ENCODE assay signal across 28 mouse cellular contexts in the genomic region with DNA sequence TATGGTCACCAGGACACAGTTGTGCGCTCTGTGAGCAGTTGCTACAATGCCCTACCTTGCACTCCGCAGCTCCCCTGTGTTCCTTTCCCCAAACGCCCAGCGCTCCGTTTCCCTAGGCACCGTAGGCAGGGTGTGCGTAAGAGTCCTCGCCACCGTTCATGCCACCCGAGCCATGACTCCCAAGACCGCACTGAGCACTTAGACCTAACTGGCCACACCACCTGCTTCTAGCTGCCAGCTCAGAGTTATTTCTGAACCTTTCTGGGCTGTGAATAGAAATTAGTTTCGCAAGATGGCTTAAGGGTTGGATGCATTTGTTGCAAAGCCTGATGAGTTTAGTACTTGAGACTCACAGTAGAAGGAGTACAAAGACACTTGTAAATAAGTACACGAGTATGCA. TPM values are rescaled to one million over a fixed set of nuclear protein-coding genes. Genes with fewer than 3 reads are reported as not detected.
A peak's percentile ranks its signal among the peaks of the same experiment; 100 is the strongest.
DNase-seq lines count a peak whose midpoint lies in the region; TF ChIP-seq lines count a peak whose summit lies in the region.
"Had no signal": no experiment of that assay in that cellular context is flagged by ENCODE, and none has a peak within 500 bp of the region (broad histone marks: within the 10 kb centered on the region; RNA-seq: fewer than 3 reads in every experiment).

No protein-coding gene starts in this region.

- peak overlapping the region; percentile 57 for H3K27ac ChIP-seq in CH12.LX (ENCODE audit: insufficient read depth, low read depth)
- peak overlapping the region; percentile 72 for H3K27ac ChIP-seq in brown adipose tissue, adult 24 weeks (replicated peaks; ENCODE audit: low read depth, low read length)
- H3K27ac ChIP-seq: embryonic facial prominence, embryonic 13.5 days; forebrain, embryonic 12.5 days; heart, embryonic 10.5 days; heart, embryonic 15.5 days; layer of hippocampus, adult 2 months; liver, embryonic 12.5 days; midbrain, embryonic 12.5 days; neural tube, embryonic 13.5 days; stomach, embryonic 15.5 days had no signal

- no peak; the same call in 1 of the 2 replicates for TF ChIP-seq POLR2A in CH12.LX (IDR thresholded peaks at IDR 0.05; ENCODE audit: low read depth, low read length)

- DNase-seq in gastrocnemius, adult 18-20 months (ENCODE audit: low spot score) = peak; percentile 70
- no peak for DNase-seq in gastrocnemius, postnatal 14 days
- no peak for DNase-seq in CH12.LX (ENCODE audit: extremely low read depth)
- DNase-seq in skeletal muscle tissue, adult 2 months (ENCODE audit: low read depth, low spot score) = peak; percentile 79
- DNase-seq in layer of hippocampus, adult 9-11 months = no peak
- DNase-seq: cerebellum, adult 11 months; cerebellum, adult 9-10 months; cerebellum, postnatal 36 days; heart, adult 11 months; kidney, adult 18-20 months; kidney, postnatal 25 days; layer of hippocampus, postnatal 36 days; left cerebral cortex, postnatal 4 days; lung, postnatal 4 days had no signal

- H3K36me3 ChIP-seq in CH12.LX (replicated peaks in 1 of 2; ENCODE audit: control insufficient read depth in 1 of 2, insufficient read depth in 1 of 2, low read length in 1 of 2) = peaks cover 55 to 90% of the 10 kb centered on the region in 2 experiments

- TF ChIP-seq RAD21 in CH12.LX (IDR thresholded peaks at IDR 0.05; ENCODE audit: low read depth, low read length) = no peak

- in situ Hi-C loops in CH12.LX (cut with MboI; ENCODE audit: low pct_ligation_motif_present, low pct_unique_long_range_greater_than_20kb, low sequenced_read_pairs) = loop anchor here (5.0 to 25.0 kb wide), 2 partner anchors 89 to 189 kb away; partner anchors contain the start of gene Oasl1

- no peaks in the 10 kb centered on the region for H3K27me3 ChIP-seq in CH12.LX (replicated peaks)
- H3K27me3 ChIP-seq: embryonic facial prominence, embryonic 13.5 days; forebrain, embryonic 12.5 days; heart, embryonic 15.5 days; kidney, embryonic 15.5 days; liver, embryonic 12.5 days; megakaryocyte, embryonic 14.5 days; midbrain, embryonic 12.5 days; neural tube, embryonic 13.5 days; Patski; stomach, embryonic 15.5 days had no signal

- peak overlapping the region; percentile 30 for H3K4me2 ChIP-seq in CH12.LX (ENCODE audit: insufficient read depth, low read depth, poor library complexity, severe bottlenecking)
- H3K4me2 ChIP-seq: embryonic facial prominence, embryonic 13.5 days; forebrain, embryonic 12.5 days; heart, embryonic 15.5 days; kidney, embryonic 15.5 days; liver, embryonic 12.5 days; midbrain, embryonic 12.5 days; neural tube, embryonic 13.5 days; stomach, embryonic 15.5 days had no signal

- H3K9me3 ChIP-seq in CH12.LX (replicated peaks; ENCODE audit: low read length) = peaks cover 8% of the 10 kb centered on the region
- H3K9me3 ChIP-seq: embryonic facial prominence, embryonic 13.5 days; forebrain, embryonic 12.5 days; liver, embryonic 12.5 days; midbrain, embryonic 12.5 days; neural tube, embryonic 13.5 days; stomach, embryonic 15.5 days had no signal

- peak overlapping the region in 1 of 3 experiments; percentile 7 for H3K4me3 ChIP-seq in CH12.LX (replicated peaks in 1 of 3; ENCODE audit: low read depth in 2 of 3, low read length in 2 of 3, poor library complexity in 1 of 3)
- H3K4me3 ChIP-seq in brown adipose tissue, adult 24 weeks (ENCODE audit: insufficient read depth, low read depth, low read length) = no peak overlapping the region
- H3K4me3 ChIP-seq: embryonic facial prominence, embryonic 13.5 days; erythroblast, embryonic 14.5 days; forebrain, embryonic 12.5 days; heart, embryonic 10.5 days; heart, embryonic 15.5 days; kidney, embryonic 15.5 days; layer of hippocampus, adult 2 months; liver, embryonic 12.5 days; megakaryocyte, embryonic 14.5 days; midbrain, embryonic 12.5 days; neural tube, embryonic 13.5 days; stomach, embryonic 15.5 days had no signal

- intact Hi-C loops in gastrocnemius, postnatal 14 days (cut with DNase I; ENCODE audit: low total_unique reads) = no loop called here

- no peak for TF ChIP-seq EP300 in CH12.LX (IDR thresholded peaks at IDR 0.05; ENCODE audit: low read length)

- 0 out of 2 replicates have a peak overlapping the region, but pooled peaks have one; percentile 14 for H3K9ac ChIP-seq in CH12.LX (ENCODE audit: insufficient read depth, low read depth)
- H3K9ac ChIP-seq: embryonic facial prominence, embryonic 13.5 days; forebrain, embryonic 12.5 days; heart, embryonic 15.5 days; kidney, embryonic 15.5 days; liver, embryonic 12.5 days; midbrain, embryonic 12.5 days; neural tube, embryonic 13.5 days; stomach, embryonic 15.5 days had no signal

- no peak for TF ChIP-seq CTCF in CH12.LX (conservative IDR thresholded peaks at IDR 0.05 in 1 of 2, IDR thresholded peaks at IDR 0.05 in 1 of 2; ENCODE audit: low read depth in 2 of 2, low read length in 2 of 2)

- H3K4me1 ChIP-seq in CH12.LX (ENCODE audit: control insufficient read depth in 1 of 2, insufficient read depth in 2 of 2) = peaks cover 16 to 26% of the 10 kb centered on the region in 2 experiments
- peaks cover 12% of the 10 kb centered on the region for H3K4me1 ChIP-seq in brown adipose tissue, adult 24 weeks (ENCODE audit: control insufficient read depth, insufficient read depth, insufficient read length, low read length)
- H3K4me1 ChIP-seq: embryonic facial prominence, embryonic 13.5 days; forebrain, embryonic 12.5 days; heart, embryonic 15.5 days; liver, embryonic 12.5 days; midbrain, embryonic 12.5 days; stomach, embryonic 15.5 days had no signal

- H3K79me2 ChIP-seq in CH12.LX (replicated peaks; ENCODE audit: control insufficient read depth, extremely low read depth, insufficient read depth, poor library complexity, severe bottlenecking) = no peaks in the 10 kb centered on the region

- dilution Hi-C loops in CH12.LX (cut with MboI; ENCODE audit: extremely low pct_ligation_motif_present, extremely low pct_unique_long_range_greater_than_20kb, low sequenced_read_pairs) = no loop called here

TF ChIP-seq in CH12.LX, 34 proteins besides CTCF, POLR2A, EP300 and RAD21:
- TF ChIP-seq TCF12 (IDR thresholded peaks at IDR 0.05; ENCODE audit: low read depth, low read length) (peak; percentile 50; the same call in 1 of the 2 replicates), KAT2A (IDR thresholded peaks at IDR 0.05; ENCODE audit: insufficient replicate concordance, low read length) (no peak), MEF2A (IDR thresholded peaks at IDR 0.05; ENCODE audit: borderline replicate concordance, low read depth, low read length) (peak; percentile 65; the same call in 1 of the 2 replicates)

RNA-seq across cellular contexts. Expression of gene Tchp, which starts 15.3 kb away (rescaled TPM):
- 1 to 10 TPM; 2.3 to 2.9 TPM for total RNA-seq in gastrocnemius, adult 18-20 months (2021)
- total RNA-seq in gastrocnemius, postnatal 14 days (2021) = 1 to 10 TPM; 3.4 to 3.5 TPM
- total RNA-seq in CH12.LX (2012; rRNA removed) = 6.7 and 9.1 TPM in 2 replicates
- 4.3 and 4.9 TPM in 2 replicates for total RNA-seq in CH12.LX (2014; rRNA removed)
- 11.6 and 15.3 TPM in 2 replicates for polyA plus RNA-seq in CH12.LX (2012; ENCODE audit: insufficient read length, low read depth)
- polyA plus RNA-seq in brown adipose tissue, adult 24 weeks (2012; ENCODE audit: insufficient read depth, insufficient read length, missing spikeins) = 1.5 and 4.4 TPM in 2 replicates

RNA-seq across cellular contexts. Expression of gene Gltp, which starts 32.1 kb away (rescaled TPM):
- 1 to 10 TPM; 7.2 to 8.7 TPM for total RNA-seq in gastrocnemius, adult 18-20 months (2021)
- total RNA-seq in gastrocnemius, postnatal 14 days (2021) = 10 to 100 TPM; 10.8 to 13.5 TPM
- total RNA-seq in CH12.LX (2012; rRNA removed) (25.5 and 28.3 TPM in 2 replicates), CH12.LX (2014; rRNA removed) (23.6 and 23.8 TPM in 2 replicates)
- 90.4 and 98.4 TPM in 2 replicates for polyA plus RNA-seq in CH12.LX (2012; ENCODE audit: insufficient read length, low read depth)
- 29.8 and 31.9 TPM in 2 replicates for polyA plus RNA-seq in brown adipose tissue, adult 24 weeks (2012; ENCODE audit: insufficient read depth, insufficient read length, missing spikeins)

RNA-seq across cellular contexts. Expression of gene Ankrd13a, which starts 51.6 kb away (rescaled TPM):
- 10 to 100 TPM; 16.1 to 17.3 TPM for total RNA-seq in gastrocnemius, adult 18-20 months (2021)
- 10 to 100 TPM; 29.9 to 30.1 TPM for total RNA-seq in gastrocnemius, postnatal 14 days (2021)
- total RNA-seq in CH12.LX (2012; rRNA removed) (73.8 and 82.3 TPM in 2 replicates), CH12.LX (2014; rRNA removed) (80.8 and 89.4 TPM in 2 replicates)
- polyA plus RNA-seq in CH12.LX (2012; ENCODE audit: insufficient read length, low read depth) = 121 and 123 TPM in 2 replicates
- 37.1 and 53.8 TPM in 2 replicates for polyA plus RNA-seq in brown adipose tissue, adult 24 weeks (2012; ENCODE audit: insufficient read depth, insufficient read length, missing spikeins)

RNA-seq across cellular contexts. Expression of gene Git2, which starts 52.5 kb away (rescaled TPM):
- total RNA-seq in gastrocnemius, adult 18-20 months (2021) = 10 to 100 TPM; 13.3 to 16.2 TPM
- 10 to 100 TPM; 19.8 to 25.8 TPM for total RNA-seq in gastrocnemius, postnatal 14 days (2021)
- total RNA-seq in CH12.LX (2012; rRNA removed) (19.3 and 22.1 TPM in 2 replicates), CH12.LX (2014; rRNA removed) (9.4 and 12.3 TPM in 2 replicates)
- 25.5 and 29.4 TPM in 2 replicates for polyA plus RNA-seq in CH12.LX (2012; ENCODE audit: insufficient read length, low read depth)
- 15.1 and 17.6 TPM in 2 replicates for polyA plus RNA-seq in brown adipose tissue, adult 24 weeks (2012; ENCODE audit: insufficient read depth, insufficient read length, missing spikeins)

Comparison
In these comparisons a context has a peak if more than half of its experiments do, and no peak if none do; other contexts are left out.
1. DNase-seq: peak in gastrocnemius, adult 18-20 months (single experiment) and skeletal muscle tissue, adult 2 months (single experiment); none in gastrocnemius, postnatal 14 days (single experiment), CH12.LX (single experiment) and layer of hippocampus, adult 9-11 months (single experiment).